Mouse (Mus musculus): ENCODE measurements around the gene Aldh1b1.

GRCm38 (mm10) chr4:45771619-45772018 lies 27.2 kb upstream of the Aldh1b1 start:
- TF ChIP-seq CTCF (conservative IDR thresholded peaks at IDR 0.05; ENCODE audit: low read length) (peak; percentile 54), POU5F1 (IDR thresholded peaks at IDR 0.05; ENCODE audit: borderline replicate concordance, low read length) (no peak), NANOG (IDR thresholded peaks at IDR 0.05; ENCODE audit: borderline replicate concordance, low read length) (no peak)

Measured in E14TG2a.4 (cell line).